Mouse (Mus musculus): ENCODE measurements around the gene Zmynd10.

- TF ChIP-seq CTCF (IDR thresholded peaks at IDR 0.05; ENCODE audit: borderline replicate concordance, extremely low read depth, insufficient read depth, insufficient read length) = no peak
- TF ChIP-seq POLR2A (IDR thresholded peaks at IDR 0.05; ENCODE audit: borderline replicate concordance, extremely low read depth, insufficient read depth, insufficient read length, poor library complexity, severe bottlenecking) = no peak
Measured at GRCm38 (mm10) chr9:107544729-107545128, 2.4 kb upstream of the Zmynd10 start.

All from brain, embryonic 14.5 days (tissue).